Mouse (Mus musculus) liver, adult 2 months (tissue): ENCODE measurements around the gene Fuom. TPM values are rescaled to one million over a fixed set of nuclear protein-coding genes. Genes with fewer than 3 reads are reported as not detected.
A peak's percentile ranks its signal among the peaks of the same experiment; 100 is the strongest.

Source experiments
- DNase-seq: peaks from one replicate; pipeline ENCODE4 v3.0.0-alpha.2; 2011; ENCODE audit warnings: low read depth, low spot score; ENCODE audit errors: extremely low read depth
- H3K27ac ChIP-seq: fragments of 200-500 bp; replicated peaks from 2 replicates; pipeline ENCODE4 v1.5.1; 2012; ENCODE audit warnings: low read depth, mild to moderate bottlenecking, control low read depth, inconsistent platforms, low read length; ENCODE audit not compliant: insufficient read depth
- H3K27me3 ChIP-seq: fragments of 200-500 bp; 2 replicates; pipeline ENCODE4 v1.6.1; 2012; ENCODE audit warnings: mild to moderate bottlenecking, moderate library complexity, low read length, inconsistent platforms; ENCODE audit not compliant: control insufficient read depth, insufficient read depth
- H3K36me3 ChIP-seq: fragments of 200-500 bp; 2 replicates; pipeline ENCODE4 v1.6.1; 2012; ENCODE audit warnings: low read length, inconsistent platforms; ENCODE audit not compliant: control insufficient read depth, insufficient read depth
- H3K4me1 ChIP-seq: fragments of 200-500 bp; 2 replicates; pipeline ENCODE4 v1.6.1; 2011; ENCODE audit warnings: low read length; ENCODE audit not compliant: control insufficient read depth, insufficient read depth
- H3K4me3 ChIP-seq: fragments of 200-500 bp; 2 replicates; pipeline ENCODE4 v1.5.1; 2011; ENCODE audit warnings: low read depth, mild to moderate bottlenecking, control low read depth, low read length, moderate library complexity; ENCODE audit not compliant: insufficient read depth
- H3K79me2 ChIP-seq: fragments of 200-500 bp; 2 replicates; pipeline ENCODE4 v1.6.1; 2012; ENCODE audit warnings: inconsistent platforms, mild to moderate bottlenecking, low read length, moderate library complexity; ENCODE audit not compliant: control insufficient read depth, insufficient read depth
- H3K9ac ChIP-seq: fragments of 200-500 bp; 2 replicates; pipeline ENCODE4 v1.6.1; 2012; ENCODE audit warnings: low read depth, mild to moderate bottlenecking, control low read depth, inconsistent platforms, low read length
- CTCF ChIP-seq: fragments of 200-500 bp; IDR thresholded peaks from 2 replicates; pipeline ENCODE4 v1.5.1; 2011; ENCODE audit warnings: low read depth, low read length, control low read depth
- POLR2A ChIP-seq: fragments of 200-500 bp; IDR thresholded peaks from 2 replicates; pipeline ENCODE4 v1.6.1; 2011; ENCODE audit warnings: low read length, control low read depth; ENCODE audit not compliant: insufficient read depth; ENCODE audit errors: extremely low read depth
- WGBS: fragments of 180-500 bp; shearing (Covaris S2); methylation state at CpG from one replicate; pipeline ENCODE4 v1.1.7; 2018; 5-methylcytosine and 5-hydroxymethylcytosine counted together
- polyA plus RNA-seq: library from polyadenylated mRNA; depleted of rRNA; stranded (reverse); fragments of >200 nt; gene quantifications from 2 replicates; pipeline ENCODE4 v1.2.3, GENCODE M21; 2012; rRNA removed
- total RNA-seq: library from RNA; depleted of rRNA; stranded (reverse); fragments of >200 nt; gene quantifications from 2 replicates; pipeline ENCODE4 v1.2.3, GENCODE M21; 2014; rRNA removed

Fuom gene
- total and polyA plus RNA-seq, 2 experiments = 68.6 to 77.5 TPM

GRCm38 (mm10) chr7:140049115-140049689 lies 53.0 kb downstream of the Fuom start:
- H3K27me3 ChIP-seq = peaks cover 24% of the 10 kb centered on the region
- WGBS = under 1% methylated on average over 34 of the region's 34 CpGs
- TF ChIP-seq POLR2A = no peak
- no peak for TF ChIP-seq CTCF
- H3K4me1 ChIP-seq = peaks cover 14% of the 10 kb centered on the region
- H3K79me2 ChIP-seq = no peaks in the 10 kb centered on the region
- H3K9ac ChIP-seq = no peak overlapping the region
- no peaks in the 10 kb centered on the region for H3K36me3 ChIP-seq
- peak; percentile 24 for DNase-seq
- no peak overlapping the region for H3K27ac ChIP-seq
- H3K4me3 ChIP-seq = peak overlapping the region; percentile 22; the same call in 1 of the 2 replicates

- TF ChIP-seq POLR2A = no peak
- no peak for TF ChIP-seq CTCF
- Histone ChIP-seq H3K27ac (no peak within 1 kb of the TSS), H3K4me3 (peak within 1 kb of the TSS; percentile 25; the same call in 1 of the 2 replicates), H3K79me2 (no peaks in the 10 kb centered on the region), H3K36me3 (no peaks in the 10 kb centered on the region), H3K27me3 (peaks cover 24% of the 10 kb centered on the region), H3K9ac (no peak within 1 kb of the TSS), H3K4me1 (peaks cover 14% of the 10 kb centered on the region)
- DNase-seq = no peak
- WGBS = 3% methylated on average over 56 of the region's 56 CpGs
Observed at GRCm38 (mm10) chr7:140048361-140049114, 53.7 kb downstream of the Fuom start, which contains the start of gene Msx3. TSS of gene Msx3 (minus strand) at chr7:140049089.

GRCm38 (mm10) chr7:140047811-140048311 lies 54.4 kb downstream of the Fuom start:
- peaks cover 14% of the 10 kb centered on the region for H3K4me1 ChIP-seq
- no peaks in the 10 kb centered on the region for H3K79me2 ChIP-seq
- H3K27ac ChIP-seq = no peak overlapping the region
- H3K4me3 ChIP-seq = peak overlapping the region; percentile 25; the same call in 1 of the 2 replicates
- no peaks in the 10 kb centered on the region for H3K36me3 ChIP-seq
- no peak for DNase-seq
- no peak for TF ChIP-seq CTCF
- peaks cover 24% of the 10 kb centered on the region for H3K27me3 ChIP-seq
- no peak overlapping the region for H3K9ac ChIP-seq
- 2% methylated on average over 33 of the region's 33 CpGs for WGBS

Other genes starting within 250 kb of the Fuom start
- 0.07 and 0.09 TPM in 2 replicates for gene Kndc1, start 207.7 kb downstream of the Fuom start, total RNA-seq
- not detected in 2 replicates for gene Kndc1, start 207.7 kb downstream of the Fuom start, polyA plus RNA-seq
- gene Utf1, start 158.7 kb downstream of the Fuom start, total RNA-seq = not detected in 2 replicates
- gene Utf1, start 158.7 kb downstream of the Fuom start, polyA plus RNA-seq = not detected in 2 replicates
- not detected in 2 replicates for gene 6430531B16Rik, start 123.7 kb downstream of the Fuom start, total RNA-seq
- 0.07 TPM in 1 of 2 replicates, not detected in the other for gene 6430531B16Rik, start 123.7 kb downstream of the Fuom start, polyA plus RNA-seq
- 0.09 and 0.47 TPM in 2 replicates for gene Adam8, start 109.9 kb downstream of the Fuom start, total RNA-seq
- 0.35 and 0.46 TPM in 2 replicates for gene Adam8, start 109.9 kb downstream of the Fuom start, polyA plus RNA-seq
- 6.0 and 9.1 TPM in 2 replicates for gene Zfp511, start 66.0 kb downstream of the Fuom start, total RNA-seq
- 17.8 and 23.7 TPM in 2 replicates for gene Zfp511, start 66.0 kb downstream of the Fuom start, polyA plus RNA-seq
- 12.1 and 12.4 TPM in 2 replicates for gene Tubgcp2, start 65.8 kb downstream of the Fuom start, total RNA-seq
- gene Tubgcp2, start 65.8 kb downstream of the Fuom start, polyA plus RNA-seq = 9.4 and 11.8 TPM in 2 replicates
- gene Msx3, start 53.4 kb downstream of the Fuom start, total RNA-seq = not detected in 2 replicates
- gene Msx3, start 53.4 kb downstream of the Fuom start, polyA plus RNA-seq = not detected in 2 replicates
- not detected in 2 replicates for gene Caly, start 19.9 kb downstream of the Fuom start, total RNA-seq
- 0.07 and 0.15 TPM in 2 replicates for gene Caly, start 19.9 kb downstream of the Fuom start, polyA plus RNA-seq
- gene Prap1, start 9.0 kb downstream of the Fuom start, total RNA-seq = not detected in 2 replicates
- gene Prap1, start 9.0 kb downstream of the Fuom start, polyA plus RNA-seq = not detected in 2 replicates
- 86.9 and 87.5 TPM in 2 replicates for gene Paox, start 13.4 kb upstream of the Fuom start, total RNA-seq
- gene Paox, start 13.4 kb upstream of the Fuom start, polyA plus RNA-seq = 59.1 and 67.7 TPM in 2 replicates
- gene Echs1, start 14.0 kb upstream of the Fuom start, total RNA-seq = 411 and 412 TPM in 2 replicates
- gene Echs1, start 14.0 kb upstream of the Fuom start, polyA plus RNA-seq = 271 and 349 TPM in 2 replicates
- gene Mtg1, start 35.1 kb upstream of the Fuom start, total RNA-seq = 17.4 and 19.3 TPM in 2 replicates
- gene Mtg1, start 35.1 kb upstream of the Fuom start, polyA plus RNA-seq = 24.7 and 29.7 TPM in 2 replicates
- 1.4 and 1.5 TPM in 2 replicates for gene Sprn, start 52.4 kb upstream of the Fuom start, total RNA-seq
- 1.3 and 1.7 TPM in 2 replicates for gene Sprn, start 52.4 kb upstream of the Fuom start, polyA plus RNA-seq
- gene Olfr522, start 62.3 kb upstream of the Fuom start, total RNA-seq = not detected in 2 replicates
- not detected in 2 replicates for gene Olfr522, start 62.3 kb upstream of the Fuom start, polyA plus RNA-seq
- not detected in 2 replicates for gene Olfr523, start 70.8 kb upstream of the Fuom start, total RNA-seq
- not detected in 2 replicates for gene Olfr523, start 70.8 kb upstream of the Fuom start, polyA plus RNA-seq
- gene Olfr524, start 103.5 kb upstream of the Fuom start, total RNA-seq = not detected in 2 replicates
- not detected in 2 replicates for gene Olfr524, start 103.5 kb upstream of the Fuom start, polyA plus RNA-seq
- not detected in 2 replicates for gene Cd163l1, start 115.8 kb upstream of the Fuom start, total RNA-seq
- gene Cd163l1, start 115.8 kb upstream of the Fuom start, polyA plus RNA-seq = 0.02 TPM in 1 of 2 replicates, not detected in the other
- not detected in 2 replicates for gene 5830411N06Rik, start 144.8 kb upstream of the Fuom start, total RNA-seq
- not detected in 2 replicates for gene 5830411N06Rik, start 144.8 kb upstream of the Fuom start, polyA plus RNA-seq
- gene Olfr525, start 218.4 kb upstream of the Fuom start, total RNA-seq = not detected in 2 replicates
- not detected in 2 replicates for gene Olfr525, start 218.4 kb upstream of the Fuom start, polyA plus RNA-seq
- not detected in 2 replicates for gene Olfr527, start 231.6 kb upstream of the Fuom start, total RNA-seq
- gene Olfr527, start 231.6 kb upstream of the Fuom start, polyA plus RNA-seq = not detected in 2 replicates